Mouse (Mus musculus): ENCODE data around the gene C4bp. TPM values are rescaled to one million over a fixed set of nuclear protein-coding genes. Genes with fewer than 3 reads are reported as not detected.

Gene C4bp
- total RNA-seq, 2 experiments from 2014 or later: not detected

Other genes starting within 250 kb of the C4bp start
- 0.50 TPM in 1 of 2 replicates, not detected in the other for gene Cd55b, start 238.6 kb downstream of the C4bp start, total RNA-seq (2014; fragmentation: Nextera tagmentation)
- gene Cd55b, start 238.6 kb downstream of the C4bp start, total RNA-seq (2017): 0.56 TPM in 1 of 2 replicates, not detected in the other
- gene Cd55, start 198.9 kb downstream of the C4bp start, total RNA-seq (2014; fragmentation: Nextera tagmentation): 71.9 and 85.0 TPM in 2 replicates
- gene Cd55, start 198.9 kb downstream of the C4bp start, total RNA-seq (2017): 39.8 and 54.7 TPM in 2 replicates
- gene Zp3r, start 32.0 kb downstream of the C4bp start, total RNA-seq (2014; fragmentation: Nextera tagmentation): not detected in 2 replicates
- gene Zp3r, start 32.0 kb downstream of the C4bp start, total RNA-seq (2017): not detected in 2 replicates
- not detected in 2 replicates for gene Gm29427, start 54.2 kb upstream of the C4bp start, total RNA-seq (2014; fragmentation: Nextera tagmentation)
- gene Gm29427, start 54.2 kb upstream of the C4bp start, total RNA-seq (2017): 0.19 TPM in 1 of 2 replicates, not detected in the other
- 14.4 and 15.9 TPM in 2 replicates for gene Yod1, start 55.7 kb upstream of the C4bp start, total RNA-seq (2014; fragmentation: Nextera tagmentation)
- gene Yod1, start 55.7 kb upstream of the C4bp start, total RNA-seq (2017): 12.4 and 15.7 TPM in 2 replicates
- 22.6 and 26.7 TPM in 2 replicates for gene Pfkfb2, start 67.6 kb upstream of the C4bp start, total RNA-seq (2014; fragmentation: Nextera tagmentation)
- gene Pfkfb2, start 67.6 kb upstream of the C4bp start, total RNA-seq (2017): 16.0 and 18.3 TPM in 2 replicates
- 0.66 and 1.5 TPM in 2 replicates for gene AA986860, start 70.3 kb upstream of the C4bp start, total RNA-seq (2014; fragmentation: Nextera tagmentation)
- gene AA986860, start 70.3 kb upstream of the C4bp start, total RNA-seq (2017): 0.50 and 0.94 TPM in 2 replicates
- not detected in 2 replicates for gene Fcamr, start 139.3 kb upstream of the C4bp start, total RNA-seq (2014; fragmentation: Nextera tagmentation)
- not detected in 2 replicates for gene Fcamr, start 139.3 kb upstream of the C4bp start, total RNA-seq (2017)
- not detected in 2 replicates for gene Pigr, start 165.1 kb upstream of the C4bp start, total RNA-seq (2014; fragmentation: Nextera tagmentation)
- gene Pigr, start 165.1 kb upstream of the C4bp start, total RNA-seq (2017): not detected in 2 replicates
- gene Fcmr, start 204.0 kb upstream of the C4bp start, total RNA-seq (2014; fragmentation: Nextera tagmentation): 1.1 TPM in 1 of 2 replicates, not detected in the other
- gene Fcmr, start 204.0 kb upstream of the C4bp start, total RNA-seq (2017): not detected in 2 replicates
- gene Il24, start 225.8 kb upstream of the C4bp start, total RNA-seq (2014; fragmentation: Nextera tagmentation): not detected in 2 replicates
- gene Il24, start 225.8 kb upstream of the C4bp start, total RNA-seq (2017): not detected in 2 replicates
- not detected in 2 replicates for gene Il20, start 249.8 kb upstream of the C4bp start, total RNA-seq (2014; fragmentation: Nextera tagmentation)
- not detected in 2 replicates for gene Il20, start 249.8 kb upstream of the C4bp start, total RNA-seq (2017)

All from megakaryocyte-erythroid progenitor cell, adult 5-6 weeks (primary cell).